Mouse (Mus musculus): ENCODE data around the gene Sebox.

- TF ChIP-seq POLR2A (IDR thresholded peaks at IDR 0.05; ENCODE audit: borderline replicate concordance, control insufficient read depth, low read depth, low read length): no peak
- no peak for TF ChIP-seq CTCF (IDR thresholded peaks at IDR 0.05; ENCODE audit: control insufficient read depth, insufficient read depth, low read length)
Measured at GRCm38 (mm10) chr11:78471326-78472103, 31.7 kb upstream of the Sebox start.

All from bone marrow, adult 2 months (tissue).